In genomic region chr9:48823851-48824250, GRCm38 (mm10) we compare ENCODE assay signal across 23 mouse cellular contexts. TPM values are rescaled to one million over a fixed set of nuclear protein-coding genes. Genes with fewer than 3 reads are reported as not detected.
DNase-seq lines count a peak whose midpoint lies in the region; TF ChIP-seq lines count a peak whose summit lies in the region.
"Had no signal": no experiment of that assay in that cellular context is flagged by ENCODE, and none has a peak within 500 bp of the region (broad histone marks: within the 10 kb centered on the region; RNA-seq: fewer than 3 reads in every experiment).

No protein-coding gene starts in this region.

- WGBS in limb, embryonic 10.5 days: 24% methylated on average over 6 of the region's 6 CpGs

- TF ChIP-seq EP300 in MEL (IDR thresholded peaks at IDR 0.05; ENCODE audit: low read depth in 1 of 2, low read length in 2 of 2): no peak

- H3K9ac ChIP-seq in MEL (ENCODE audit: control insufficient read depth, low read depth, low read length, poor library complexity, severe bottlenecking): no peak overlapping the region
- H3K9ac ChIP-seq: embryonic facial prominence, embryonic 15.5 days; hindbrain, embryonic 14.5 days; neural tube, embryonic 12.5 days had no signal

- H3K4me3 ChIP-seq in layer of hippocampus, adult 2 months: peak overlapping the region; percentile 17; the same call in 1 of the 2 replicates
- no peak overlapping the region for H3K4me3 ChIP-seq in MEL (ENCODE audit: control insufficient read depth in 1 of 2, insufficient read depth in 1 of 2, low read depth in 2 of 2, low read length in 2 of 2)
- peak overlapping the region; percentile 31 for H3K4me3 ChIP-seq in limb, embryonic 10.5 days
- H3K4me3 ChIP-seq: embryonic facial prominence, embryonic 15.5 days; neural tube, embryonic 12.5 days had no signal

- TF ChIP-seq RAD21 in MEL (IDR thresholded peaks at IDR 0.05; ENCODE audit: low read depth, low read length): no peak

- H3K4me1 ChIP-seq in MEL (ENCODE audit: control insufficient read depth in 1 of 2, insufficient read depth in 2 of 2, low read length in 2 of 2): peaks cover 10 to 31% of the 10 kb centered on the region in 2 experiments
- H3K4me1 ChIP-seq in limb, embryonic 10.5 days: peaks cover 87% of the 10 kb centered on the region

- TF ChIP-seq CTCF in layer of hippocampus, adult 2 months (conservative IDR thresholded peaks at IDR 0.05): no peak
- no peak for TF ChIP-seq CTCF in MEL (IDR thresholded peaks at IDR 0.05 in 2 of 3, conservative IDR thresholded peaks at IDR 0.05 in 1 of 3; ENCODE audit: control insufficient read depth in 1 of 3, insufficient read depth in 1 of 3, low read depth in 2 of 3, low read length in 3 of 3, poor library complexity in 1 of 3, severe bottlenecking in 1 of 3)

- H3K36me3 ChIP-seq in MEL (ENCODE audit: control insufficient read depth in 1 of 2, insufficient read depth in 2 of 2, low read length in 2 of 2): peaks cover 0 to 13% of the 10 kb centered on the region in 2 experiments; a peak in 2 of 4 replicates
- H3K36me3 ChIP-seq in limb, embryonic 10.5 days: peaks cover 20% of the 10 kb centered on the region
- H3K36me3 ChIP-seq: embryonic facial prominence, embryonic 15.5 days; neural tube, embryonic 12.5 days had no signal

- no peak for TF ChIP-seq POLR2A in MEL (IDR thresholded peaks at IDR 0.05; ENCODE audit: control insufficient read depth in 1 of 2, insufficient read depth in 1 of 2, low read depth in 1 of 2, low read length in 2 of 2, poor library complexity in 1 of 2)

- H3K79me2 ChIP-seq in MEL (ENCODE audit: control insufficient read depth, insufficient read depth, low read length, poor library complexity): no peaks in the 10 kb centered on the region

- peak overlapping the region; percentile 63 for H3K27ac ChIP-seq in layer of hippocampus, adult 2 months
- H3K27ac ChIP-seq in MEL (ENCODE audit: control insufficient read depth, low read depth, low read length): no peak overlapping the region
- H3K27ac ChIP-seq in limb, embryonic 10.5 days: peak overlapping the region; percentile 84
- H3K27ac ChIP-seq: embryonic facial prominence, embryonic 15.5 days; hindbrain, embryonic 14.5 days; neural tube, embryonic 12.5 days had no signal

- no peaks in the 10 kb centered on the region for H3K27me3 ChIP-seq in MEL (ENCODE audit: control insufficient read depth in 1 of 2, insufficient read depth in 2 of 2, low read length in 2 of 2)
- peaks cover 32% of the 10 kb centered on the region for H3K27me3 ChIP-seq in limb, embryonic 10.5 days (ENCODE audit: low read depth, poor library complexity, severe bottlenecking)
- H3K27me3 ChIP-seq: megakaryocyte, embryonic 14.5 days; neural tube, embryonic 12.5 days had no signal

- no peaks in the 10 kb centered on the region for H3K9me3 ChIP-seq in MEL (replicated peaks; ENCODE audit: insufficient read depth, low read length)
- no peaks in the 10 kb centered on the region for H3K9me3 ChIP-seq in limb, embryonic 10.5 days (replicated peaks)
- H3K9me3 ChIP-seq: embryonic facial prominence, embryonic 15.5 days; G1E; megakaryocyte, embryonic 14.5 days; neural tube, embryonic 12.5 days had no signal

- DNase-seq in embryo, embryonic 10.5 days (ENCODE audit: low spot score): peak; percentile 36
- no peak for DNase-seq in embryo, embryonic 9.5 days (ENCODE audit: extremely low spot score)
- DNase-seq in layer of hippocampus, adult 2 months (ENCODE audit: low spot score in 2 of 2): no peak
- no peak for DNase-seq in layer of hippocampus, postnatal 25 days (ENCODE audit: extremely low spot score in 1 of 2, low spot score in 1 of 2)
- DNase-seq in MEL (ENCODE audit: low read depth, low spot score): no peak
- DNase-seq in limb, embryonic 10.5 days (ENCODE audit: low spot score): peak; percentile 36
- no peak for DNase-seq in yolk sac, embryonic 10.5 days (ENCODE audit: low spot score)
- no peak for DNase-seq in cerebellum, adult 9-11 months
- DNase-seq: adrenal gland, postnatal 25 days; cerebellum, adult 18-20 months; cerebellum, postnatal 36 days; heart, postnatal 10 days; kidney, adult 8-10 months; kidney, postnatal 36 days; layer of hippocampus, adult 9-11 months; liver; lung, postnatal 10 days; thymus, postnatal 25 days had no signal

TF ChIP-seq in MEL, 35 proteins besides CTCF, POLR2A, EP300 and RAD21:
- TF ChIP-seq MYC (IDR thresholded peaks at IDR 0.05; ENCODE audit: low read depth, low read length): no peak
- TF ChIP-seq NRF1 (IDR thresholded peaks at IDR 0.05; ENCODE audit: insufficient read depth, low read depth, low read length, poor library complexity, severe bottlenecking): no peak
- peak; percentile 65 for TF ChIP-seq ZNF384 (IDR thresholded peaks at IDR 0.05; ENCODE audit: low read depth, low read length)

RNA-seq across cellular contexts. Expression of gene Zbtb16, which starts 12.2 kb away (rescaled TPM):
- 100 to 1,000 TPM; 143 to 149 TPM for total RNA-seq in layer of hippocampus, adult 2 months (2021)
- total RNA-seq in layer of hippocampus, postnatal 25 days (2021): 100 to 1,000 TPM; 103 TPM
- 0.04 and 0.07 TPM in 2 replicates for total RNA-seq in MEL (2012; rRNA removed)
- polyA plus RNA-seq in MEL (2012; ENCODE audit: insufficient read depth in 1 of 2, insufficient read length in 2 of 2, low read depth in 1 of 2, low replicate concordance in 2 of 2, missing spikeins in 1 of 2): under 1 TPM in 1 of 2 experiments, not detected in 1; 0.72 TPM
- polyA plus RNA-seq in limb, embryonic 10.5 days (2016; fragmentation: Nextera tagmentation; extraction: Ambion mirVana): 19.7 and 29.3 TPM in 2 replicates

Comparison
In these comparisons a context has a peak if more than half of its experiments do, and no peak if none do; other contexts are left out.
1. DNase-seq: peak in embryo, embryonic 10.5 days (single experiment) and limb, embryonic 10.5 days (single experiment); none in embryo, embryonic 9.5 days (single experiment), layer of hippocampus, adult 2 months (0 of 2), layer of hippocampus, postnatal 25 days (0 of 2), MEL (single experiment), yolk sac, embryonic 10.5 days (single experiment) and cerebellum, adult 9-11 months (single experiment).
2. H3K4me3 ChIP-seq: peak in layer of hippocampus, adult 2 months (single experiment) and limb, embryonic 10.5 days (single experiment); none in MEL (0 of 2).
3. RNA of gene Zbtb16, which starts 12.2 kb away (total RNA-seq): 143 to 149 TPM in layer of hippocampus, adult 2 months and 103 TPM in layer of hippocampus, postnatal 25 days; 0.04 to 0.07 TPM in MEL; every median in the first group is over 10 times any median in the second.